Mouse (Mus musculus) myocyte (in vitro differentiated cells): Measurements from ENCODE around the gene Tmem171.

Experiments
- E2F4 ChIP-seq: IDR thresholded peaks from one replicate; pipeline ENCODE4 v1.6.1; 2011; ENCODE audit warnings: mild to moderate bottlenecking, control low read depth, moderate library complexity; ENCODE audit not compliant: insufficient read depth
- MYOG ChIP-seq, 3 experiments: IDR thresholded peaks; one replicate each; pipeline ENCODE4 v1.6.1; 2011; ENCODE audit warnings: control low read depth in 2 of 3, low read depth in 2 of 3, mild to moderate bottlenecking in 2 of 3; ENCODE audit not compliant: insufficient read length in 2 of 3, control insufficient read depth in 1 of 3, insufficient read depth in 1 of 3
- POLR2A ChIP-seq: IDR thresholded peaks from one replicate; pipeline ENCODE4 v1.6.1; 2011; ENCODE audit warnings: low read depth, mild to moderate bottlenecking, control low read depth, moderate library complexity; ENCODE audit not compliant: insufficient read length
- REST ChIP-seq: IDR thresholded peaks from one replicate; pipeline ENCODE4 v1.6.1; 2011; ENCODE audit warnings: mild to moderate bottlenecking, control low read depth, moderate library complexity; ENCODE audit not compliant: insufficient read depth, insufficient read length

- TF ChIP-seq REST (no peak), E2F4 (no peak), POLR2A (no peak), MYOG (IDR thresholded peaks at IDR 0.05; ENCODE audit: control insufficient read depth in 1 of 3, insufficient read depth in 1 of 3, insufficient read length in 2 of 3, low read depth in 2 of 3) (no peak)
Observed at GRCm38 (mm10) chr13:98743829-98744228, 49.2 kb upstream of the Tmem171 start.
